ENCODE assay signal across 11 mouse cellular contexts in the genomic region with DNA sequence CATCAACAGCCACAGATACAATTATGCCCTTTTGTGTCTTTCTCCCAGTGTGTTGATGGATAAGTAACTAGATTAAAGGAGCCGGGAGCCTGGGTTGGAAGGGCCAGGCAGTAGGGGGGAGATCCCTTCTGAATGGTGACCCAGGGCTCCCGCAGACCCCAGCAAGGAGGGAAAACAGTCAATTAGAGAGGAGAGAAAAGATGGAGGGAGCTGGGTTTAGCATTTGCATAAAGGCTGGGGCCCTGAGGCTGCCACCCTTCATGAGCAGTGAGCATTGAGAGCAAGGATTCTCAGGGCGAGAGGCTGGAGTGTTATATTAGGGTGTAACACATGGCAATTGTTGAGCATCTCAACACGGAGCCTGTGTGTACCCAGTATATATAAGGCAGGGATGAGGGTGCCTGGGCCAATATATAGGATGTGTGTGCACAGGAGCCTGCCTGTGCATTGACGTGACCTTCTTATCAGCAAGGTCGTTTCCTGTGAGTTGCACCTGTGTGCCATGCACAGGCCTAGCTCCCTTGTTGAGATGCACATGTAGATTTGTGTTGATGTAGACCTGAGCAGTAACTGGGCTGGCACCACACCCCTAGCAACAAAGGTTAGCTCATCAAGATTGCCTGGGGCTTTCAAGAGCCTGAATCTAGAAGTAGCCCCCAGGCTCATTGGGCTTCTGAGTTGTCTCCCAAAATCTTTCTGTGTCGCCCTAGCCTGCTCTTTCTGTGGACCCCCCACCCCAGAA.
DNase-seq lines count a peak whose midpoint lies in the region; ATAC-seq and TF ChIP-seq lines count a peak whose summit lies in the region.
"Had no signal": no experiment of that assay in that cellular context is flagged by ENCODE, and none has a peak within 500 bp of the region (broad histone marks: within the 10 kb centered on the region; RNA-seq: fewer than 3 reads in every experiment).

No protein-coding gene starts in this region.

- H3K27ac ChIP-seq in limb, embryonic 13.5 days: 0 out of 2 replicates have a peak overlapping the region, but pooled peaks have one; percentile 58
- no peak overlapping the region for H3K27ac ChIP-seq in limb, embryonic 10.5 days
- peak overlapping the region; percentile 90 for H3K27ac ChIP-seq in forebrain, embryonic 16.5 days (ENCODE audit: low read length)
- peak overlapping the region; percentile 80 for H3K27ac ChIP-seq in midbrain, embryonic 13.5 days
- no peak overlapping the region for H3K27ac ChIP-seq in stomach, postnatal 0 days (replicated peaks)
- H3K27ac ChIP-seq: left cerebral cortex, adult 2 months; liver, embryonic 13.5 days had no signal

- H3K4me3 ChIP-seq in limb, embryonic 13.5 days: no peak overlapping the region
- no peak overlapping the region for H3K4me3 ChIP-seq in limb, embryonic 10.5 days
- no peak overlapping the region for H3K4me3 ChIP-seq in forebrain, embryonic 16.5 days (replicated peaks; ENCODE audit: low read length)
- no peak overlapping the region for H3K4me3 ChIP-seq in midbrain, embryonic 13.5 days (replicated peaks)
- H3K4me3 ChIP-seq in stomach, postnatal 0 days (ENCODE audit: low read depth, low read length): no peak overlapping the region
- H3K4me3 ChIP-seq: left cerebral cortex, adult 2 months; liver, embryonic 13.5 days had no signal

- H3K27me3 ChIP-seq in limb, embryonic 13.5 days: 0 out of 2 replicates have a peak, but pooled peaks cover 1% of the 10 kb centered on the region
- H3K27me3 ChIP-seq in limb, embryonic 10.5 days (ENCODE audit: low read depth, poor library complexity, severe bottlenecking): peaks cover 18% of the 10 kb centered on the region
- H3K27me3 ChIP-seq in forebrain, embryonic 16.5 days (replicated peaks; ENCODE audit: control insufficient read depth, insufficient read depth, low read length): no peaks in the 10 kb centered on the region
- H3K27me3 ChIP-seq in midbrain, embryonic 13.5 days: peaks cover 14% of the 10 kb centered on the region
- H3K27me3 ChIP-seq in stomach, postnatal 0 days (ENCODE audit: control insufficient read depth, insufficient read depth, low read length): no peaks in the 10 kb centered on the region
- H3K27me3 ChIP-seq: liver, embryonic 13.5 days had no signal

- no peaks in the 10 kb centered on the region for H3K9me3 ChIP-seq in limb, embryonic 13.5 days
- H3K9me3 ChIP-seq in limb, embryonic 10.5 days (replicated peaks): no peaks in the 10 kb centered on the region
- no peaks in the 10 kb centered on the region for H3K9me3 ChIP-seq in forebrain, embryonic 16.5 days (ENCODE audit: control insufficient read depth, low read length)
- H3K9me3 ChIP-seq in midbrain, embryonic 13.5 days: no peaks in the 10 kb centered on the region
- no peaks in the 10 kb centered on the region for H3K9me3 ChIP-seq in stomach, postnatal 0 days (ENCODE audit: control insufficient read depth, low read length)
- H3K9me3 ChIP-seq: liver, embryonic 13.5 days had no signal

- peaks cover 15% of the 10 kb centered on the region for H3K4me1 ChIP-seq in limb, embryonic 13.5 days
- peaks cover 7% of the 10 kb centered on the region for H3K4me1 ChIP-seq in limb, embryonic 10.5 days
- H3K4me1 ChIP-seq in forebrain, embryonic 16.5 days (replicated peaks; ENCODE audit: control insufficient read depth, insufficient read depth, low read length): peaks cover 6% of the 10 kb centered on the region; the same call in 1 of the 2 replicates
- H3K4me1 ChIP-seq in midbrain, embryonic 13.5 days (replicated peaks): peaks cover 21% of the 10 kb centered on the region
- H3K4me1 ChIP-seq in stomach, postnatal 0 days (replicated peaks; ENCODE audit: control insufficient read depth, insufficient read depth): no peaks in the 10 kb centered on the region
- H3K4me1 ChIP-seq: liver, embryonic 13.5 days had no signal

- 58% methylated on average over 7 of the region's 7 CpGs for WGBS in limb, embryonic 13.5 days
- 55% methylated on average over 7 of the region's 7 CpGs for WGBS in limb, embryonic 10.5 days
- WGBS in forebrain, embryonic 16.5 days: 17% methylated on average over 7 of the region's 7 CpGs
- WGBS in midbrain, embryonic 13.5 days: 26% methylated on average over 7 of the region's 7 CpGs
- WGBS in stomach, postnatal 0 days: 47% methylated on average over 7 of the region's 7 CpGs

- no peak for TF ChIP-seq CTCF in stomach, postnatal 0 days (IDR thresholded peaks at IDR 0.05; ENCODE audit: low read depth)

- no peak overlapping the region for H3K4me2 ChIP-seq in limb, embryonic 13.5 days (replicated peaks)
- H3K4me2 ChIP-seq in forebrain, embryonic 16.5 days (ENCODE audit: low read length): no peak overlapping the region
- no peak overlapping the region for H3K4me2 ChIP-seq in midbrain, embryonic 13.5 days (replicated peaks)
- H3K4me2 ChIP-seq in stomach, postnatal 0 days (replicated peaks; ENCODE audit: low read depth): no peak overlapping the region
- H3K4me2 ChIP-seq: liver, embryonic 13.5 days had no signal

- no peaks in the 10 kb centered on the region for H3K36me3 ChIP-seq in limb, embryonic 13.5 days
- H3K36me3 ChIP-seq in limb, embryonic 10.5 days: no peaks in the 10 kb centered on the region
- H3K36me3 ChIP-seq in forebrain, embryonic 16.5 days (ENCODE audit: control insufficient read depth, insufficient read depth): no peaks in the 10 kb centered on the region
- H3K36me3 ChIP-seq in midbrain, embryonic 13.5 days: no peaks in the 10 kb centered on the region
- no peaks in the 10 kb centered on the region for H3K36me3 ChIP-seq in stomach, postnatal 0 days (ENCODE audit: control insufficient read depth, insufficient read depth, low read length)
- H3K36me3 ChIP-seq: liver, embryonic 13.5 days had no signal

- intact Hi-C loops in gastrocnemius, postnatal 14 days (cut with DNase I; ENCODE audit: low total_unique reads): no loop called here

- H3K9ac ChIP-seq in limb, embryonic 13.5 days: no peak overlapping the region
- H3K9ac ChIP-seq in forebrain, embryonic 16.5 days (replicated peaks; ENCODE audit: low read depth, low read length): no peak overlapping the region
- 0 out of 2 replicates have a peak overlapping the region, but pooled peaks have one; percentile 25 for H3K9ac ChIP-seq in midbrain, embryonic 13.5 days (replicated peaks)
- H3K9ac ChIP-seq in stomach, postnatal 0 days (ENCODE audit: low read length): no peak overlapping the region
- H3K9ac ChIP-seq: liver, embryonic 13.5 days had no signal

- no peak for TF ChIP-seq EP300 in stomach, postnatal 0 days (optimal IDR thresholded peaks at IDR 0.05)

- ATAC-seq in limb, embryonic 13.5 days (ENCODE audit: low FRiP score, low read depth): no peak
- ATAC-seq in forebrain, embryonic 16.5 days: peak; percentile 79
- peak; percentile 67 for ATAC-seq in midbrain, embryonic 13.5 days
- ATAC-seq in stomach, postnatal 0 days (ENCODE audit: low FRiP score, low TSS enrichment): peak; percentile 28; the same call in 1 of the 2 replicates
- ATAC-seq: CD4-positive, CD25-positive, alpha-beta regulatory T cell, adult 4 months had no signal

- DNase-seq in limb, embryonic 10.5 days (ENCODE audit: low spot score): no peak
- DNase-seq in stomach, postnatal 0 days (ENCODE audit: low spot score): no peak
- no peak for DNase-seq in heart, adult 8-10 months (ENCODE audit: low spot score)
- DNase-seq in ovary, adult 18-20 months (ENCODE audit: low spot score): no peak
- DNase-seq in gastrocnemius, postnatal 14 days: no peak
- DNase-seq: liver, embryonic 13.5 days had no signal

Comparison
In these comparisons a context has a peak if more than half of its experiments do, and no peak if none do; other contexts are left out.
1. H3K27ac ChIP-seq: peak in limb, embryonic 13.5 days (single experiment), forebrain, embryonic 16.5 days (single experiment) and midbrain, embryonic 13.5 days (single experiment); none in limb, embryonic 10.5 days (single experiment) and stomach, postnatal 0 days (single experiment).